Mouse (Mus musculus) MEL (cell line): Measurements from ENCODE around the gene Ssh2. TPM values are rescaled to one million over a fixed set of nuclear protein-coding genes. Genes with fewer than 3 reads are reported as not detected.

Experiments
- DNase-seq: peaks from one replicate; pipeline ENCODE4 v3.0.0; 2011; ENCODE audit warnings: low read depth, low spot score
- H3K27ac ChIP-seq: 2 replicates; pipeline ENCODE4 v1.5.1; 2012; ENCODE audit warnings: low read depth, mild to moderate bottlenecking, control low read depth, low read length, moderate library complexity; ENCODE audit not compliant: control insufficient read depth
- H3K27me3 ChIP-seq, 2 experiments: fragments of 150-350 bp in 1 of 2; sonication (generic) in 1 of 2; 2 replicates each; pipeline ENCODE4 v1.6.1; 2012; ENCODE audit warnings: low read length in 2 of 2, mild to moderate bottlenecking in 2 of 2, improper control_type of control experiment in 1 of 2, moderate library complexity in 1 of 2; ENCODE audit not compliant: insufficient read depth in 2 of 2, control insufficient read depth in 1 of 2
- H3K36me3 ChIP-seq, 2 experiments: 2 replicates each; pipeline ENCODE4 v1.6.1; 2012 to 2014; ENCODE audit warnings: low read length in 2 of 2, improper control_type of control experiment in 1 of 2, inconsistent platforms in 1 of 2, mild to moderate bottlenecking in 1 of 2; ENCODE audit not compliant: insufficient read depth in 2 of 2, control insufficient read depth in 1 of 2
- H3K4me1 ChIP-seq, 2 experiments: fragments of 150-350 bp in 1 of 2; sonication (generic) in 1 of 2; 2 replicates each; pipeline ENCODE4 v1.6.1; 2012; ENCODE audit warnings: low read length in 2 of 2, improper control_type of control experiment in 1 of 2, mild to moderate bottlenecking in 1 of 2; ENCODE audit not compliant: insufficient read depth in 2 of 2, control insufficient read depth in 1 of 2
- H3K4me3 ChIP-seq, 2 experiments: fragments of 150-350 bp in 1 of 2; sonication (generic) in 1 of 2; 2 replicates each; pipeline ENCODE4 v1.5.1; 2012; ENCODE audit warnings: low read depth in 2 of 2, low read length in 2 of 2, mild to moderate bottlenecking in 2 of 2, moderate library complexity in 2 of 2, control low read depth in 1 of 2, improper control_type of control experiment in 1 of 2; ENCODE audit not compliant: control insufficient read depth in 1 of 2, insufficient read depth in 1 of 2
- H3K79me2 ChIP-seq: 2 replicates; pipeline ENCODE4 v1.6.1; 2012; ENCODE audit warnings: mild to moderate bottlenecking, low read length, moderate library complexity; ENCODE audit not compliant: control insufficient read depth, poor library complexity, insufficient read depth
- H3K9ac ChIP-seq: 2 replicates; pipeline ENCODE4 v1.6.1; 2012; ENCODE audit warnings: low read depth, mild to moderate bottlenecking, control low read depth, low read length, moderate library complexity; ENCODE audit not compliant: control insufficient read depth, poor library complexity, severe bottlenecking
- H3K9me3 ChIP-seq: fragments of 150-350 bp; sonication (generic); replicated peaks from 2 replicates; pipeline ENCODE4 v1.6.1; 2012; ENCODE audit warnings: mild to moderate bottlenecking, low read length, improper control_type of control experiment, moderate library complexity; ENCODE audit not compliant: insufficient read depth
- CHD2 ChIP-seq: IDR thresholded peaks from 2 replicates; pipeline ENCODE4 v1.6.1; 2011; ENCODE audit warnings: low read length, improper control_type of control experiment
- E2F4 ChIP-seq: IDR thresholded peaks from 2 replicates; pipeline ENCODE4 v1.6.1; 2011; ENCODE audit warnings: low read depth, low read length, improper control_type of control experiment, borderline replicate concordance
- EP300 ChIP-seq, 2 experiments: IDR thresholded peaks; 2 replicates each; pipeline ENCODE4 v1.6.1; 2011; ENCODE audit warnings: improper control_type of control experiment in 2 of 2, low read length in 2 of 2, low read depth in 1 of 2, mild to moderate bottlenecking in 1 of 2
- ETS1 ChIP-seq: IDR thresholded peaks from 2 replicates; pipeline ENCODE4 v1.6.1; 2012; ENCODE audit warnings: low read depth, mild to moderate bottlenecking, inconsistent platforms, low read length, improper control_type of control experiment, moderate library complexity
- GABPA ChIP-seq: IDR thresholded peaks from 2 replicates; pipeline ENCODE4 v1.6.1; 2012; ENCODE audit warnings: low read depth, mild to moderate bottlenecking, inconsistent platforms, low read length, improper control_type of control experiment, moderate library complexity
- JUND ChIP-seq: IDR thresholded peaks from 2 replicates; pipeline ENCODE4 v1.6.1; 2011; ENCODE audit warnings: low read depth, mild to moderate bottlenecking, improper control_type of control experiment, low read length
- MAFK ChIP-seq: IDR thresholded peaks from 2 replicates; pipeline ENCODE4 v1.6.1; 2011; ENCODE audit warnings: low read depth, mild to moderate bottlenecking, low read length, improper control_type of control experiment, borderline replicate concordance
- MAX ChIP-seq: IDR thresholded peaks from 2 replicates; pipeline ENCODE4 v1.6.1; 2011; ENCODE audit warnings: low read length, improper control_type of control experiment
- MAZ ChIP-seq: IDR thresholded peaks from 2 replicates; pipeline ENCODE4 v1.6.1; 2012; ENCODE audit warnings: low read depth, mild to moderate bottlenecking, inconsistent platforms, low read length, improper control_type of control experiment
- MXI1 ChIP-seq: IDR thresholded peaks from 2 replicates; pipeline ENCODE4 v1.6.1; 2011; ENCODE audit warnings: mild to moderate bottlenecking, low read depth, low read length, improper control_type of control experiment
- MYC ChIP-seq: IDR thresholded peaks from 2 replicates; pipeline ENCODE4 v1.6.1; 2011; ENCODE audit warnings: low read depth, mild to moderate bottlenecking, low read length, improper control_type of control experiment, moderate library complexity
- NELFE ChIP-seq: IDR thresholded peaks from 2 replicates; pipeline ENCODE4 v1.6.1; 2011; ENCODE audit warnings: low read depth, low read length, improper control_type of control experiment
- SIN3A ChIP-seq: IDR thresholded peaks from 2 replicates; pipeline ENCODE4 v1.6.1; 2012; ENCODE audit warnings: low read length, improper control_type of control experiment, inconsistent platforms
- SMC3 ChIP-seq: IDR thresholded peaks from 2 replicates; pipeline ENCODE4 v1.6.1; 2011; ENCODE audit warnings: low read depth, low read length, improper control_type of control experiment
- TAL1 ChIP-seq: IDR thresholded peaks from 2 replicates; pipeline ENCODE4 v1.6.1; 2012; ENCODE audit warnings: mild to moderate bottlenecking, inconsistent platforms, low read length, moderate library complexity, mixed read lengths
- TBP ChIP-seq: IDR thresholded peaks from 2 replicates; pipeline ENCODE4 v1.8.0; 2011; ENCODE audit warnings: low read depth, low read length, improper control_type of control experiment
- UBTF ChIP-seq: IDR thresholded peaks from 2 replicates; pipeline ENCODE4 v1.6.1; 2012; ENCODE audit warnings: low read depth, mild to moderate bottlenecking, inconsistent platforms, low read length, improper control_type of control experiment, moderate library complexity, borderline replicate concordance; ENCODE audit not compliant: insufficient read depth
- USF2 ChIP-seq, 2 experiments: IDR thresholded peaks; 2 replicates each; pipeline ENCODE4 v1.6.1; 2011 to 2012; ENCODE audit warnings: improper control_type of control experiment in 2 of 2, low read length in 2 of 2, borderline replicate concordance in 1 of 2, inconsistent platforms in 1 of 2, low read depth in 1 of 2, mild to moderate bottlenecking in 1 of 2; ENCODE audit not compliant: insufficient read depth in 1 of 2
- ZNF384 ChIP-seq: IDR thresholded peaks from 2 replicates; pipeline ENCODE4 v1.6.1; 2012; ENCODE audit warnings: low read depth, mild to moderate bottlenecking, inconsistent platforms, low read length, improper control_type of control experiment
- polyA plus RNA-seq, 2 experiments: library from polyadenylated mRNA; stranded (reverse) in 1 of 2; unstranded in 1 of 2; fragments of >175 nt in 1 of 2; fragments of >200 nt in 1 of 2; gene quantifications; 2 replicates each; pipeline versions ENCODE4 v1.2.1 to v1.2.4; 2012; ENCODE audit warnings: low replicate concordance in 2 of 2, low read depth in 1 of 2; ENCODE audit not compliant: insufficient read length in 2 of 2, insufficient read depth in 1 of 2, missing spikeins in 1 of 2
- total RNA-seq: library from RNA; depleted of rRNA; stranded (reverse); fragments of 300-350 nt; gene quantifications from 2 replicates; pipeline ENCODE4 v1.2.3, GENCODE M21; 2012

Ssh2 gene
- total and polyA plus RNA-seq, 3 experiments, result 6.3 to 29.2 (median 16.5) TPM

GRCm38 (mm10) chr11:77483510-77484255 lies 267.6 kb downstream of the Ssh2 start:
- Histone ChIP-seq H3K4me1 (peaks cover 0 to 22% of the 10 kb centered on the region in 2 experiments; a peak in 2 of 4 replicates), H3K27ac (no peak overlapping the region), H3K79me2 (peaks cover 52% of the 10 kb centered on the region), H3K27me3 (no peaks in the 10 kb centered on the region), H3K9me3 (no peaks in the 10 kb centered on the region), H3K4me3 (no peak overlapping the region), H3K36me3 (peaks cover 0 to 17% of the 10 kb centered on the region in 2 experiments; a peak in 2 of 4 replicates), H3K9ac (no peak overlapping the region)
- no peak for TF ChIP-seq UBTF
- TF ChIP-seq MAZ, result no peak
- no peak for TF ChIP-seq GABPA
- no peak for TF ChIP-seq TBP
- TF ChIP-seq NELFE, result no peak
- no peak for TF ChIP-seq ETS1
- TF ChIP-seq EP300 (IDR thresholded peaks at IDR 0.05; ENCODE audit: low read depth in 1 of 2, low read length in 2 of 2), result no peak
- no peak for TF ChIP-seq SIN3A
- TF ChIP-seq MYC, result no peak
- TF ChIP-seq ZNF384, result no peak
- no peak for TF ChIP-seq CHD2
- TF ChIP-seq USF2 (IDR thresholded peaks at IDR 0.05; ENCODE audit: borderline replicate concordance in 1 of 2, insufficient read depth in 1 of 2, low read depth in 1 of 2, low read length in 2 of 2), result no peak
- no peak for TF ChIP-seq JUND
- DNase-seq, result peak; percentile 44

GRCm38 (mm10) chr11:77485229-77485628 lies 269.1 kb downstream of the Ssh2 start:
- no peak for DNase-seq
- Histone ChIP-seq H3K36me3 (peaks cover 0 to 22% of the 10 kb centered on the region in 2 experiments; a peak in 2 of 4 replicates), H3K4me3 (no peak overlapping the region), H3K9me3 (no peaks in the 10 kb centered on the region), H3K79me2 (peaks cover 58% of the 10 kb centered on the region), H3K27ac (no peak overlapping the region), H3K27me3 (no peaks in the 10 kb centered on the region), H3K4me1 (peaks cover 0 to 28% of the 10 kb centered on the region in 2 experiments; a peak in 2 of 4 replicates), H3K9ac (no peak overlapping the region)
- no peak for TF ChIP-seq NELFE

- H3K79me2 ChIP-seq, result peaks cover 53% of the 10 kb centered on the region
- H3K27me3 ChIP-seq, result no peaks in the 10 kb centered on the region
- H3K36me3 ChIP-seq, result peaks cover 0 to 28% of the 10 kb centered on the region in 2 experiments; a peak in 2 of 4 replicates
- H3K4me1 ChIP-seq, result peaks cover 2 to 35% of the 10 kb centered on the region in 2 experiments; a peak in 3 of 4 replicates
- H3K9ac ChIP-seq, result no peak overlapping the region
- TF ChIP-seq CHD2, result no peak
- TF ChIP-seq UBTF, result no peak
- TF ChIP-seq MAX, result no peak
- no peak for TF ChIP-seq SMC3
- no peak for TF ChIP-seq TAL1
- TF ChIP-seq ZNF384, result no peak
- no peak for TF ChIP-seq MXI1
- no peak for TF ChIP-seq USF2 (IDR thresholded peaks at IDR 0.05; ENCODE audit: borderline replicate concordance in 1 of 2, insufficient read depth in 1 of 2, low read depth in 1 of 2, low read length in 2 of 2)
- TF ChIP-seq E2F4, result no peak
- TF ChIP-seq MAFK, result no peak
- no peak overlapping the region for H3K27ac ChIP-seq
- no peaks in the 10 kb centered on the region for H3K9me3 ChIP-seq
- H3K4me3 ChIP-seq, result no peak overlapping the region
- DNase-seq, result peak; percentile 57
These were observed 270.7 kb downstream of the Ssh2 start for GRCm38 (mm10) chr11:77486798-77487197.
